In the genomic region with DNA sequence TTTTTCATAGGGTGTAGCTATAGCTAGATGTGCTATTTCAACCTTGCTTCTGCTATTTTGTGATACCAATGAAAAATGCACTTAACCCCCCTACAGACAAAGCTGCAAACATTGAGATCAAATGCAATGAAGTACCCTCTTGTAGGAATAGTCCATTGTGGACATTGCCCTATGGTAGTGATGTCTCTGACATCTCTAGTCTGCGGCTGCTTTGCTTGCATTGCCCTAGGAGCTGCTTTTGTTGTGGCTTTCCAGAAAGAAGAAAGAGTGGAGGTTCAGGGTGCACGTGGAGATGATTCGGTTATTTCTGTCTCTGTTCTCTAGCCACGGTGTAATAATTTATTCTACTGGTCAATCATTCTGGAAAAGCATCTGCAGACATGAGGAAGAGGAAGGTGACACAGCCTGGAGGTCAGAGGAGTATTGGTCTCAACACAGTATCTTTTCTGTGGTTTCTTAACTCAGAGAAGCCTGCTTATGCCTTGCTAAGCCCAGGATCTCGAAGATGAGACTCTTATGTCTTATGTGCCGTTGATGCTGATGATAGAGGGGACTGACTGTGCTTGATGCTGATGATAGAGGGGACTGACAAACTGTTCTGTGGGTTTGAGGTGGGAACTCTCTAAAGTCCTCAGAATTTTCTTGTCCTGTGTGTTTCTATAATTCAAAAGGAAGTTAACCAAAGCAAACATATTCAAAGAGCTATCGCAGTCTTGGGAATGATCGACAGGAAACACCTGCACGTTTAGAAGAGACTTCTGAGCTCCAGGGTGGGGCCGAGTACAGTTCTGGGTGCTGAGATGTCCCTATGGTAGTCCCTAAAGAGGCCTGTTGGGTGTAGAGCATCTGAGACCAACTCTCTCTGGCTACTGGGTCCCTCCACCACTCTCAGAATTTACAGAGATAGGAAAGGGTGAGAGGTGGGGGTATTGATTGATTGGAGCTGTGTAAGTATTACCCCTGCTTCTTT, we compare ENCODE assay signal across 13 mouse cellular contexts.
"Had no signal": no experiment of that assay in that cellular context is flagged by ENCODE, and none has a peak within 500 bp of the region (broad histone marks: within the 10 kb centered on the region; RNA-seq: fewer than 3 reads in every experiment).

No protein-coding gene starts in this region.

- H3K27me3 ChIP-seq: intestine, embryonic 15.5 days had no signal

- H3K9ac ChIP-seq: intestine, embryonic 15.5 days; kidney, embryonic 15.5 days; liver, embryonic 15.5 days; lung, embryonic 14.5 days; midbrain, embryonic 12.5 days had no signal

- H3K4me2 ChIP-seq: intestine, embryonic 15.5 days; kidney, embryonic 15.5 days; liver, embryonic 11.5 days; liver, embryonic 15.5 days; lung, embryonic 14.5 days; midbrain, embryonic 12.5 days had no signal

- H3K27ac ChIP-seq: intestine, embryonic 15.5 days; kidney, embryonic 15.5 days; left cerebral cortex, adult 2 months; limb, embryonic 10.5 days; liver, embryonic 15.5 days; midbrain, embryonic 12.5 days had no signal

- ATAC-seq: intestine, embryonic 15.5 days had no signal

- H3K9me3 ChIP-seq: intestine, embryonic 15.5 days; kidney, embryonic 15.5 days; limb, embryonic 10.5 days; liver, embryonic 15.5 days; midbrain, embryonic 12.5 days had no signal

- H3K4me3 ChIP-seq: intestine, embryonic 15.5 days; kidney, embryonic 15.5 days; left cerebral cortex, adult 2 months; limb, embryonic 10.5 days; liver, embryonic 15.5 days; megakaryocyte, embryonic 14.5 days; midbrain, embryonic 12.5 days had no signal

- H3K36me3 ChIP-seq: intestine, embryonic 15.5 days; kidney, embryonic 15.5 days; limb, embryonic 10.5 days; liver, embryonic 15.5 days; midbrain, embryonic 12.5 days had no signal

- H3K4me1 ChIP-seq: intestine, embryonic 15.5 days; liver, embryonic 15.5 days had no signal

- DNase-seq: kidney, adult 18-20 months; kidney, postnatal 14 days; lung, embryonic 14.5 days; lung, postnatal 10 days; lung, postnatal 4 days had no signal
